Mouse (Mus musculus): ENCODE results near the gene Rgs6. TPM values are rescaled to one million over a fixed set of nuclear protein-coding genes. Genes with fewer than 3 reads are reported as not detected.

Gene Rgs6
- polyA plus RNA-seq, 1 experiment from 2014 or later: 7.4 TPM

- H3K9me3 ChIP-seq (ENCODE audit: control insufficient read depth, low read length): no peaks in the 10 kb centered on the region
- no peak overlapping the region for H3K4me2 ChIP-seq (ENCODE audit: low read depth, low read length)
- H3K27me3 ChIP-seq (ENCODE audit: control insufficient read depth, insufficient read depth, low read length): no peaks in the 10 kb centered on the region
- H3K27ac ChIP-seq (ENCODE audit: low read depth, low read length): no peak overlapping the region
- no peak overlapping the region for H3K9ac ChIP-seq (replicated peaks; ENCODE audit: low read depth, low read length)
- WGBS: 52% methylated on average over 4 of the region's 4 CpGs
- H3K4me1 ChIP-seq (ENCODE audit: control insufficient read depth, insufficient read depth, low read length): no peaks in the 10 kb centered on the region
- no peak overlapping the region for H3K4me3 ChIP-seq (ENCODE audit: low read depth, low read length)
- H3K36me3 ChIP-seq (ENCODE audit: control insufficient read depth, insufficient read depth, low read length): no peaks in the 10 kb centered on the region
- ATAC-seq (ENCODE audit: low read depth): no peak
Observed at GRCm38 (mm10) chr12:82675137-82675536, 87.0 kb downstream of the Rgs6 start.

DNA sequence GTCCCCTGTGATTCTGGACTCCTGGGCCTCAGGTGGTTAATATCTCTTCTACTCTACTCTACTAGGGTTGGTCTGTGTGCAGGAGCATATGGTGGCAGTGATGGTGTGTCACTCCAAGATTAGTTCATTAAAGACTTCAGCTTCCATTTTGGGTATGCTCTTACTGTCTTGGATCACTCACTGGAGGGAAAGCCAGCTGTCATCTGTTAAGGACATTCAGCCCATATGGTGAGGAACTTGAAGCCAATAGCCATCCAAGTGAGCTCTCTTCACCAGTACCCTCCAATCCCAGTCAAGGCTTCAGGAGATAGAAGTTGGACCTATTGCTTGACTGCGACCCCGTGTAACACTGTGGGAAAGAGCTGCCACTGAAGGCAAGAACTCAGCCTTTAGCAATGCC, 98.9 kb downstream of the Rgs6 start:
- H3K27me3 ChIP-seq (ENCODE audit: control insufficient read depth, insufficient read depth, low read length): no peaks in the 10 kb centered on the region
- H3K4me2 ChIP-seq (ENCODE audit: low read depth, low read length): no peak overlapping the region
- no peaks in the 10 kb centered on the region for H3K36me3 ChIP-seq (ENCODE audit: control insufficient read depth, insufficient read depth, low read length)
- H3K4me1 ChIP-seq (ENCODE audit: control insufficient read depth, insufficient read depth, low read length): no peaks in the 10 kb centered on the region
- no peak overlapping the region for H3K27ac ChIP-seq (ENCODE audit: low read depth, low read length)
- no peak for ATAC-seq (ENCODE audit: low read depth)
- H3K4me3 ChIP-seq (ENCODE audit: low read depth, low read length): no peak overlapping the region
- no peaks in the 10 kb centered on the region for H3K9me3 ChIP-seq (ENCODE audit: control insufficient read depth, low read length)
- H3K9ac ChIP-seq (replicated peaks; ENCODE audit: low read depth, low read length): no peak overlapping the region
- 98% methylated on average over 2 of the region's 2 CpGs for WGBS

DNA sequence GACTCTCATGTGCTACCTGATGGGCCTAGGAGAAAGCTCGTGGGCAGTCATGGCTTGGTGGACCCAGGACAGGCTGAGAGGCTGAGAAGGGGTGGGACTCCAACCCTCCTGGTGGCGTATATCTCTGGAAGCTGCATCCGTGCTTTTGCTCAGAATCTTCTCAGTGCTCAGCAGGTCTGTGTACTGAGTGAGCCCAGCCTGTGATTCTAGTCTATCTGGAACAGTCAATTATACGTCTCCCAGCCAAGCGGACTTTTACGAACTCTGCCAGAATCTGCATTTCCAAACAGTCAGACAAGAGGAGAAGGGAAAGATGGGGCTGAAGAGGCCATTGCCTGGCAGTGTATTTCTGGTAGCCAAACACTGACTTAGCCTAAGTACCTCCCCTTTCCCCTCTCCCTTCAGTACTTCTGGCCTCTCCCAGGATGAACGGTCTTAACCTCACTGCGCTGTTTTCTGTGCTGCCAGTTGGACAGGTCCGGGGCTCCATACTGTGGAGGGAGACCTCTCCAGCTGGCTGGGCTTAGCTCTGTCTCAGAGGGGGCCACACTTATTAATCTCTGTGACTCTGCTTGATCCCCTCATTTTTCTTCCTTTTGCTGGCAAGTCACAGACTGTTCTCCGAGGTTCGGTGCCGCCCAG, 110.9 kb downstream of the Rgs6 start:
- Histone ChIP-seq H3K9me3 (ENCODE audit: control insufficient read depth, low read length) (no peaks in the 10 kb centered on the region), H3K4me3 (ENCODE audit: low read depth, low read length) (no peak overlapping the region), H3K27ac (ENCODE audit: low read depth, low read length) (no peak overlapping the region), H3K4me1 (ENCODE audit: control insufficient read depth, insufficient read depth, low read length) (no peaks in the 10 kb centered on the region), H3K4me2 (ENCODE audit: low read depth, low read length) (no peak overlapping the region), H3K27me3 (ENCODE audit: control insufficient read depth, insufficient read depth, low read length) (no peaks in the 10 kb centered on the region), H3K9ac (replicated peaks; ENCODE audit: low read depth, low read length) (no peak overlapping the region), H3K36me3 (ENCODE audit: control insufficient read depth, insufficient read depth, low read length) (no peaks in the 10 kb centered on the region)
- WGBS: 77% methylated on average over 12 of the region's 12 CpGs
- ATAC-seq (ENCODE audit: low read depth): no peak

GRCm38 (mm10) chr12:82699528-82699905, 111.4 kb downstream of the Rgs6 start:
- H3K9me3 ChIP-seq (ENCODE audit: control insufficient read depth, low read length): no peaks in the 10 kb centered on the region
- 93% methylated on average over 3 of the region's 3 CpGs for WGBS
- no peak overlapping the region for H3K4me2 ChIP-seq (ENCODE audit: low read depth, low read length)
- no peaks in the 10 kb centered on the region for H3K27me3 ChIP-seq (ENCODE audit: control insufficient read depth, insufficient read depth, low read length)
- no peaks in the 10 kb centered on the region for H3K4me1 ChIP-seq (ENCODE audit: control insufficient read depth, insufficient read depth, low read length)
- no peak for ATAC-seq (ENCODE audit: low read depth)
- H3K36me3 ChIP-seq (ENCODE audit: control insufficient read depth, insufficient read depth, low read length): no peaks in the 10 kb centered on the region
- H3K9ac ChIP-seq (replicated peaks; ENCODE audit: low read depth, low read length): no peak overlapping the region
- H3K27ac ChIP-seq (ENCODE audit: low read depth, low read length): no peak overlapping the region
- H3K4me3 ChIP-seq (ENCODE audit: low read depth, low read length): no peak overlapping the region

GRCm38 (mm10) chr12:82700241-82700640, 112.1 kb downstream of the Rgs6 start:
- Histone ChIP-seq H3K9me3 (ENCODE audit: control insufficient read depth, low read length) (no peaks in the 10 kb centered on the region), H3K36me3 (ENCODE audit: control insufficient read depth, insufficient read depth, low read length) (no peaks in the 10 kb centered on the region), H3K4me1 (ENCODE audit: control insufficient read depth, insufficient read depth, low read length) (no peaks in the 10 kb centered on the region), H3K4me3 (ENCODE audit: low read depth, low read length) (no peak overlapping the region), H3K9ac (replicated peaks; ENCODE audit: low read depth, low read length) (no peak overlapping the region), H3K4me2 (ENCODE audit: low read depth, low read length) (no peak overlapping the region), H3K27ac (ENCODE audit: low read depth, low read length) (no peak overlapping the region), H3K27me3 (ENCODE audit: control insufficient read depth, insufficient read depth, low read length) (no peaks in the 10 kb centered on the region)
- WGBS: 76% methylated on average over 10 of the region's 10 CpGs
- ATAC-seq (ENCODE audit: low read depth): no peak

GRCm38 (mm10) chr12:82700840-82701239, 112.7 kb downstream of the Rgs6 start:
- H3K4me3 ChIP-seq (ENCODE audit: low read depth, low read length): no peak overlapping the region
- H3K36me3 ChIP-seq (ENCODE audit: control insufficient read depth, insufficient read depth, low read length): no peaks in the 10 kb centered on the region
- H3K27me3 ChIP-seq (ENCODE audit: control insufficient read depth, insufficient read depth, low read length): no peaks in the 10 kb centered on the region
- ATAC-seq (ENCODE audit: low read depth): no peak
- 58% methylated on average over 5 of the region's 5 CpGs for WGBS
- no peak overlapping the region for H3K27ac ChIP-seq (ENCODE audit: low read depth, low read length)
- H3K4me2 ChIP-seq (ENCODE audit: low read depth, low read length): no peak overlapping the region
- H3K9ac ChIP-seq (replicated peaks; ENCODE audit: low read depth, low read length): no peak overlapping the region
- H3K4me1 ChIP-seq (ENCODE audit: control insufficient read depth, insufficient read depth, low read length): no peaks in the 10 kb centered on the region
- no peaks in the 10 kb centered on the region for H3K9me3 ChIP-seq (ENCODE audit: control insufficient read depth, low read length)

- H3K4me2 ChIP-seq (ENCODE audit: low read depth, low read length): no peak overlapping the region
- no peaks in the 10 kb centered on the region for H3K4me1 ChIP-seq (ENCODE audit: control insufficient read depth, insufficient read depth, low read length)
- no peak overlapping the region for H3K27ac ChIP-seq (ENCODE audit: low read depth, low read length)
- no peaks in the 10 kb centered on the region for H3K36me3 ChIP-seq (ENCODE audit: control insufficient read depth, insufficient read depth, low read length)
- H3K9ac ChIP-seq (replicated peaks; ENCODE audit: low read depth, low read length): no peak overlapping the region
- no peak overlapping the region for H3K4me3 ChIP-seq (ENCODE audit: low read depth, low read length)
- no peaks in the 10 kb centered on the region for H3K27me3 ChIP-seq (ENCODE audit: control insufficient read depth, insufficient read depth, low read length)
- H3K9me3 ChIP-seq (ENCODE audit: control insufficient read depth, low read length): no peaks in the 10 kb centered on the region
- WGBS: 84% methylated on average over 7 of the region's 7 CpGs
- ATAC-seq (ENCODE audit: low read depth): no peak
Observed at GRCm38 (mm10) chr12:82701359-82701758, 113.3 kb downstream of the Rgs6 start.

DNA sequence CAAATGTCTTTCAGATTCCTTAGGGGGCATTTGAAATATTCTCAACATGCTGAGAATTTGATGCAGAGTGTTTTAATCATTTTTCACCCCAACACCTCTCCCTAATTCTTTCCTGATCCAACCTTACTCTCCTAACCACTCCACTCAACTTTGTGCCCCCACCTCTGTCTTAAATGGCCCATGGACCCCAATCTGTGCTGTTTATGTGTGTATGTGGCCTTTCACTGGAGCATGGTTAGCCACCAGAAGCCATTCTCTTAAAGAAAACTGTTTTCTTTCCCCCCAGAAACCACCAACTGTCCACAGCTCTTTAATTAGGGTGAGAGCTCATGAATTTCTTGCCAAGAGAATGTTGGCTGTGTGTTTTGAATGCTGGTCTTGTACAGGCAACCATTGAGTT, 122.3 kb downstream of the Rgs6 start:
- Histone ChIP-seq H3K4me2 (ENCODE audit: low read depth, low read length) (no peak overlapping the region), H3K36me3 (ENCODE audit: control insufficient read depth, insufficient read depth, low read length) (no peaks in the 10 kb centered on the region), H3K4me3 (ENCODE audit: low read depth, low read length) (no peak overlapping the region), H3K9me3 (ENCODE audit: control insufficient read depth, low read length) (no peaks in the 10 kb centered on the region), H3K9ac (replicated peaks; ENCODE audit: low read depth, low read length) (no peak overlapping the region), H3K4me1 (ENCODE audit: control insufficient read depth, insufficient read depth, low read length) (no peaks in the 10 kb centered on the region), H3K27ac (ENCODE audit: low read depth, low read length) (no peak overlapping the region), H3K27me3 (ENCODE audit: control insufficient read depth, insufficient read depth, low read length) (no peaks in the 10 kb centered on the region)
- no peak for ATAC-seq (ENCODE audit: low read depth)

GRCm38 (mm10) chr12:82714284-82714683, 126.2 kb downstream of the Rgs6 start:
- Histone ChIP-seq H3K27me3 (ENCODE audit: control insufficient read depth, insufficient read depth, low read length) (no peaks in the 10 kb centered on the region), H3K4me2 (ENCODE audit: low read depth, low read length) (no peak overlapping the region), H3K36me3 (ENCODE audit: control insufficient read depth, insufficient read depth, low read length) (no peaks in the 10 kb centered on the region), H3K4me1 (ENCODE audit: control insufficient read depth, insufficient read depth, low read length) (no peaks in the 10 kb centered on the region), H3K27ac (ENCODE audit: low read depth, low read length) (no peak overlapping the region), H3K9ac (replicated peaks; ENCODE audit: low read depth, low read length) (no peak overlapping the region), H3K9me3 (ENCODE audit: control insufficient read depth, low read length) (no peaks in the 10 kb centered on the region), H3K4me3 (ENCODE audit: low read depth, low read length) (no peak overlapping the region)
- no peak for ATAC-seq (ENCODE audit: low read depth)
- WGBS: 75% methylated on average over 2 of the region's 2 CpGs

Data from neural tube, embryonic 14.5 days (tissue).